Mouse (Mus musculus): ENCODE measurements around the gene Vwc2l.
A peak's percentile ranks its signal among the peaks of the same experiment; 100 is the strongest.

Gene Vwc2l

GRCm38 (mm10) chr1:70725655-70726066, at the start of gene Vwc2l:
Gene Vwc2l (plus strand): TSS chr1:70725715.
- DNase-seq: peak; percentile 14

- DNase-seq: no peak
Measured at GRCm38 (mm10) chr1:70692529-70692928, 33.0 kb upstream of the Vwc2l start.

GRCm38 (mm10) chr1:70700270-70700669, 25.2 kb upstream of the Vwc2l start:
- DNase-seq: no peak

- DNase-seq: no peak
Measured at GRCm38 (mm10) chr1:70703934-70704333, 21.6 kb upstream of the Vwc2l start.

GRCm38 (mm10) chr1:70705821-70706220, 19.7 kb upstream of the Vwc2l start:
- DNase-seq: no peak

GRCm38 (mm10) chr1:70725045-70725444, 470 bp upstream of the Vwc2l start:
- no peak for DNase-seq

- no peak for DNase-seq
Measured at GRCm38 (mm10) chr1:70787146-70787545, 61.6 kb downstream of the Vwc2l start.

GRCm38 (mm10) chr1:70791636-70792035, 66.1 kb downstream of the Vwc2l start:
- DNase-seq: no peak

- no peak for DNase-seq
Measured at GRCm38 (mm10) chr1:70795094-70795493, 69.6 kb downstream of the Vwc2l start.

- no peak for DNase-seq
Measured at GRCm38 (mm10) chr1:70803401-70803800, 77.9 kb downstream of the Vwc2l start.

GRCm38 (mm10) chr1:70823111-70823510, 97.6 kb downstream of the Vwc2l start:
- no peak for DNase-seq

GRCm38 (mm10) chr1:70833262-70833661, 107.7 kb downstream of the Vwc2l start:
- DNase-seq: no peak

- no peak for DNase-seq
Measured at GRCm38 (mm10) chr1:70842222-70842621, 116.7 kb downstream of the Vwc2l start.

GRCm38 (mm10) chr1:70845276-70845675, 119.8 kb downstream of the Vwc2l start:
- no peak for DNase-seq

GRCm38 (mm10) chr1:70851633-70852390, 126.3 kb downstream of the Vwc2l start:
- no peak for DNase-seq

- no peak for DNase-seq
Measured at GRCm38 (mm10) chr1:70853446-70853845, 127.9 kb downstream of the Vwc2l start.

- no peak for DNase-seq
Measured at GRCm38 (mm10) chr1:70855912-70856311, 130.4 kb downstream of the Vwc2l start.

- DNase-seq: no peak
Measured at GRCm38 (mm10) chr1:70861672-70862071, 136.2 kb downstream of the Vwc2l start.

GRCm38 (mm10) chr1:70866137-70866536, 140.6 kb downstream of the Vwc2l start:
- no peak for DNase-seq

GRCm38 (mm10) chr1:70880496-70880895, 155.0 kb downstream of the Vwc2l start:
- no peak for DNase-seq

GRCm38 (mm10) chr1:70881269-70881668, 155.8 kb downstream of the Vwc2l start:
- DNase-seq: no peak

- DNase-seq: no peak
Measured at GRCm38 (mm10) chr1:70884156-70884555, 158.6 kb downstream of the Vwc2l start.

GRCm38 (mm10) chr1:70902311-70902710, 176.8 kb downstream of the Vwc2l start:
- no peak for DNase-seq

- DNase-seq: no peak
Measured at GRCm38 (mm10) chr1:70907366-70907765, 181.9 kb downstream of the Vwc2l start.

GRCm38 (mm10) chr1:70911235-70911634, 185.7 kb downstream of the Vwc2l start:
- no peak for DNase-seq
